Mouse (Mus musculus) cerebellum, adult 2 months (tissue): Measurements from ENCODE around the gene Fbxo44.

Experiments
- CTCF ChIP-seq: fragments of 200-500 bp; IDR thresholded peaks from 2 replicates; pipeline ENCODE4 v1.5.1; 2011; ENCODE audit warnings: low read depth, mild to moderate bottlenecking, control low read depth, low read length, moderate library complexity, borderline replicate concordance; ENCODE audit not compliant: insufficient read depth
- POLR2A ChIP-seq: fragments of 200-500 bp; IDR thresholded peaks from 2 replicates; pipeline ENCODE4 v1.6.1; 2011; ENCODE audit warnings: low read length, control low read depth, borderline replicate concordance; ENCODE audit not compliant: insufficient read depth

DNA sequence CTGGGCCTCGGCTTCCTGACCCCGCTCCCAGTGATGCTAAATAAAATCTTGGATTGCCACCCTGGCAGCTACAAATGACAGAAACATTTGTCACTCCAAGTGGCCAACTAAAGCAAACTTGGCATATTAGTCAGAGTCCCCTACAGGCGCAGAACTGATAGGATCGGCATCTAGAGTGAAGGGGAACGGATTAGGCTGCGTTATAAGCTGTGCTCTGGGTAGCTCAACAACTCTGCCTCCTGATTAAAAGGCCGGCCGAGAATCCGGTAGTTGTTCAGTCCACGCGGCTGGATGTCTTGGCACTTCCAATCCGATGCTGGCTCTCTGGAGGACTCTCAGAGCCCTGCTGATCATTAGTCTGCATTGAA, 14.2 kb upstream of the Fbxo44 start:
- TF ChIP-seq POLR2A (no peak), CTCF (no peak)
